Mouse (Mus musculus): ENCODE results near the gene Acaca.

GRCm38 (mm10) chr11:84361551-84361950 lies 232.1 kb downstream of the Acaca start:
- no peak for TF ChIP-seq POLR2A (IDR thresholded peaks at IDR 0.05; ENCODE audit: borderline replicate concordance, extremely low read depth, insufficient read depth, insufficient read length, poor library complexity, severe bottlenecking)
- TF ChIP-seq CTCF (IDR thresholded peaks at IDR 0.05; ENCODE audit: borderline replicate concordance, extremely low read depth, insufficient read depth, insufficient read length), result no peak

Data from brain, embryonic 14.5 days (tissue).